Mouse (Mus musculus) thymus, postnatal 0 days (tissue): ENCODE measurements around the gene Eif4e3. TPM values are rescaled to one million over a fixed set of nuclear protein-coding genes. Genes with fewer than 3 reads are reported as not detected.
A peak's percentile ranks its signal among the peaks of the same experiment; 100 is the strongest.

Source experiments
- DNase-seq: peaks from one replicate; pipeline ENCODE4 v3.0.0-alpha.2; 2015; ENCODE audit warnings: low spot score
- polyA plus RNA-seq: library from polyadenylated mRNA; unstranded; fragments of >200 nt; fragmentation: Nextera tagmentation; extraction: Ambion mirVana; gene quantifications from 2 replicates; pipeline ENCODE4 v1.2.1, GENCODE M21; 2015

Gene Eif4e3
- polyA plus RNA-seq, 1 experiment from 2014 or later: 43.2 TPM

- DNase-seq: no peak
Measured at GRCm38 (mm10) chr6:99625306-99625705, 41.3 kb downstream of the Eif4e3 start.

- no peak for DNase-seq
Measured at GRCm38 (mm10) chr6:99624542-99624941, 42.0 kb downstream of the Eif4e3 start.

- DNase-seq: no peak
Measured at GRCm38 (mm10) chr6:99623641-99624040, 42.9 kb downstream of the Eif4e3 start.

GRCm38 (mm10) chr6:99621167-99621566 lies 45.4 kb downstream of the Eif4e3 start:
- no peak for DNase-seq

GRCm38 (mm10) chr6:99620471-99620870 lies 46.1 kb downstream of the Eif4e3 start:
- DNase-seq: no peak

- no peak for DNase-seq
Measured at GRCm38 (mm10) chr6:99619964-99620363, 46.6 kb downstream of the Eif4e3 start.

- DNase-seq: no peak
Measured at GRCm38 (mm10) chr6:99619466-99619865, 47.1 kb downstream of the Eif4e3 start.

- no peak for DNase-seq
Measured at GRCm38 (mm10) chr6:99617867-99618266, 48.7 kb downstream of the Eif4e3 start.

GRCm38 (mm10) chr6:99617415-99617814 lies 49.2 kb downstream of the Eif4e3 start:
- DNase-seq: no peak

GRCm38 (mm10) chr6:99615272-99615751 lies 51.3 kb downstream of the Eif4e3 start:
- no peak for DNase-seq

- no peak for DNase-seq
Measured at GRCm38 (mm10) chr6:99614566-99615271, 51.9 kb downstream of the Eif4e3 start.

- peak; percentile 26 for DNase-seq
Measured at GRCm38 (mm10) chr6:99611866-99612265, 54.7 kb downstream of the Eif4e3 start.

- peak; percentile 26 for DNase-seq
Measured at GRCm38 (mm10) chr6:99610454-99611427, 55.8 kb downstream of the Eif4e3 start.

GRCm38 (mm10) chr6:99606079-99606478 lies 60.5 kb downstream of the Eif4e3 start:
- DNase-seq: no peak

GRCm38 (mm10) chr6:99604758-99605157 lies 61.8 kb downstream of the Eif4e3 start:
- DNase-seq: no peak

- no peak for DNase-seq
Measured at GRCm38 (mm10) chr6:99602434-99602833, 64.1 kb downstream of the Eif4e3 start.

- DNase-seq: no peak
Measured at GRCm38 (mm10) chr6:99600886-99601285, 65.7 kb downstream of the Eif4e3 start.

- peak; percentile 86 for DNase-seq
Measured at GRCm38 (mm10) chr6:99600168-99600793, 66.3 kb downstream of the Eif4e3 start.

GRCm38 (mm10) chr6:99599651-99600050 lies 66.9 kb downstream of the Eif4e3 start:
- DNase-seq: no peak

- DNase-seq: no peak
Measured at GRCm38 (mm10) chr6:99599229-99599628, 67.3 kb downstream of the Eif4e3 start.

- DNase-seq: no peak
Measured at GRCm38 (mm10) chr6:99577040-99577439, 89.5 kb downstream of the Eif4e3 start.

GRCm38 (mm10) chr6:99575633-99576032 lies 90.9 kb downstream of the Eif4e3 start:
- no peak for DNase-seq
